Comparison of ENCODE assay signal across 1 mouse cellular context in genomic region chr11:62649803-62650202, GRCm38 (mm10).
TF ChIP-seq lines count a peak whose summit lies in the region.

No protein-coding gene starts in this region.

TF ChIP-seq in CH12.LX, 34 proteins besides CTCF, POLR2A, EP300 and RAD21:
- TF ChIP-seq ZNF384 (IDR thresholded peaks at IDR 0.05; ENCODE audit: low read depth, low read length): peak; percentile 62
